Comparison of ENCODE assay signal across 25 mouse cellular contexts in genomic region chr3:108797723-108798122, GRCm38 (mm10). TPM values are rescaled to one million over a fixed set of nuclear protein-coding genes. Genes with fewer than 3 reads are reported as not detected.
A peak's percentile ranks its signal among the peaks of the same experiment; 100 is the strongest.
DNase-seq lines count a peak whose midpoint lies in the region.
"Had no signal": no experiment of that assay in that cellular context is flagged by ENCODE, and none has a peak within 500 bp of the region (broad histone marks: within the 10 kb centered on the region; RNA-seq: fewer than 3 reads in every experiment).

No protein-coding gene starts in this region.

- H3K36me3 ChIP-seq in macrophage (ENCODE audit: inconsistent target), result peaks cover 78% of the 10 kb centered on the region
- H3K36me3 ChIP-seq in splenic B cell, adult 2 months (ENCODE audit: control insufficient read depth, insufficient read depth, low read length, poor library complexity, severe bottlenecking), result peaks cover 20% of the 10 kb centered on the region; the same call in 1 of the 2 replicates

- peak overlapping the region; percentile 29; the same call in 1 of the 2 replicates for H3K27ac ChIP-seq in macrophage
- H3K27ac ChIP-seq: embryonic facial prominence, embryonic 12.5 days; forebrain, embryonic 13.5 days; hindbrain, postnatal 0 days; layer of hippocampus, adult 2 months; limb, embryonic 12.5 days; liver, embryonic 15.5 days had no signal

- WGBS in macrophage (ENCODE audit: missing documents), result 30% methylated on average over 5 of the region's 6 CpGs

- H3K27me3 ChIP-seq in splenic B cell, adult 2 months (ENCODE audit: control insufficient read depth, insufficient read depth, low read length, poor library complexity, severe bottlenecking), result no peaks in the 10 kb centered on the region
- H3K27me3 ChIP-seq: embryonic facial prominence, embryonic 12.5 days; forebrain, embryonic 13.5 days; limb, embryonic 12.5 days; liver, embryonic 15.5 days had no signal

- H3K4me3 ChIP-seq in macrophage (ENCODE audit: inconsistent target), result no peak overlapping the region
- H3K4me3 ChIP-seq: embryonic facial prominence, embryonic 12.5 days; erythroblast, embryonic 14.5 days; forebrain, embryonic 13.5 days; layer of hippocampus, adult 2 months; limb, embryonic 12.5 days; liver, embryonic 15.5 days had no signal

- DNase-seq in lung, postnatal 36 days, result peak; percentile 30
- DNase-seq in lung, postnatal 25 days (ENCODE audit: low spot score), result no peak
- DNase-seq in MEL-GATA-1-ER (ENCODE audit: extremely low read depth, low read depth) (peak; percentile 22), MN1 (ENCODE audit: low spot score) (no peak)
- peak; percentile 6 for DNase-seq in splenic B cell, adult 2 months (ENCODE audit: low read depth, low spot score)
- DNase-seq in right cerebral cortex, postnatal 25 days, result no peak
- DNase-seq: adrenal gland, adult 8-10 months; cerebellum, adult 18-20 months; cerebellum, postnatal 14 days; kidney, postnatal 25 days had no signal

- H3K79me2 ChIP-seq in macrophage (ENCODE audit: inconsistent target), result no peaks in the 10 kb centered on the region

RNA-seq across cellular contexts. Expression of gene Stxbp3, which starts 42.6 kb away (rescaled TPM):
- 100 to 1,000 TPM; 128 to 662 (median 397) TPM for total RNA-seq in macrophage (2018; cell fraction: chromatin; rRNA removed)
- 100 to 1,000 TPM in 11 of 26 experiments, 10 to 100 TPM in 15; 44.8 to 155 (median 71.2) TPM for total RNA-seq in macrophage (2018; cell fraction: cytosol; rRNA removed)
- 100 to 1,000 TPM in 22 of 26 experiments, 10 to 100 TPM in 4; 86.0 to 401 (median 201) TPM for total RNA-seq in macrophage (2018; cell fraction: nucleus; rRNA removed)
- polyA plus RNA-seq in macrophage (2018), result 35.4 to 73.9 TPM (median 66.9 TPM) in 3 replicates

RNA-seq across cellular contexts. Expression of gene Aknad1, which starts 58.3 kb away (rescaled TPM):
- not detected for total RNA-seq in macrophage (2018; cell fraction: chromatin; rRNA removed)
- not detected for total RNA-seq in macrophage (2018; cell fraction: cytosol; rRNA removed)
- not detected for total RNA-seq in macrophage (2018; cell fraction: nucleus; rRNA removed)
- polyA plus RNA-seq in macrophage (2018), result not detected in 3 replicates
- total RNA-seq: hindbrain, postnatal 0 days; layer of hippocampus, postnatal 25 days had no signal
- polyA plus RNA-seq: forebrain, embryonic 13.5 days; heart, embryonic 11.5 days; heart, postnatal 0 days; hindbrain, embryonic 11.5 days; hindbrain, postnatal 0 days; kidney, embryonic 14.5 days; lung, embryonic 16.5 days; midbrain, embryonic 16.5 days had no signal

Comparison
In these comparisons a context has a peak if more than half of its experiments do, and no peak if none do; other contexts are left out.
1. DNase-seq: peak in lung, postnatal 36 days (single experiment), MEL-GATA-1-ER (single experiment) and splenic B cell, adult 2 months (single experiment); none in lung, postnatal 25 days (single experiment), MN1 (single experiment) and right cerebral cortex, postnatal 25 days (single experiment).